Mouse (Mus musculus) hindlimb bud, embryonic 11.5 days (tissue): ENCODE measurements at regions not wholly inside any gene's neighbourhood (a gene's known extent, or its start where the extent isn't known, plus 50 kb on each side); places are given as distances from the start of the nearest gene placed in this dataset.
"Not testable (repeated sequence)": the region's sequence is repeated elsewhere in the genome, so short reads cannot be mapped to it uniquely, and the experiment has no call there.

Source experiments
- DNase-seq: peaks from one replicate; pipeline ENCODE4 v3.0.0-alpha.2; 2012; ENCODE audit warnings: low read depth, low spot score; ENCODE audit errors: extremely low spot score

DNA sequence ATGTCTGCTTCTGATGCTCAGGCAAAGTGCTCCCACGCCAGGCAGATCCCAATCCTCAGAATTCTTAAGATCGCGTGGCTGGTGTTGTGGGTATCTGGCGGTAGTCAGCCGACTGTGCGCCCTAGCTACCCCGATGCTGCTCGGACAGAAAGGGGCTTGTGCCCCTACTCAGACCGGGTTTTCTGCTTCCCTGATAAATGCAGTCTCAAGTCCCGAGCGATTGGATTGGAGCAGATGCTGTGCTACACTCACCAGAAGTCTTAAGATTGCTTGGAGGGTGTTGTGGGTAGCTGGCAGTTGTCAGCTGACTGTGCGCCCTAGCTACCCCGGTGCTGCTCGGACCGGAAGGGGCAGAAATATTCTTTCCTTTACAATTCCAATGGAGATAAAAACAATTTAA is 99.3 kb downstream of the Gm7489 start:
- DNase-seq = not testable (repeated sequence)

DNA sequence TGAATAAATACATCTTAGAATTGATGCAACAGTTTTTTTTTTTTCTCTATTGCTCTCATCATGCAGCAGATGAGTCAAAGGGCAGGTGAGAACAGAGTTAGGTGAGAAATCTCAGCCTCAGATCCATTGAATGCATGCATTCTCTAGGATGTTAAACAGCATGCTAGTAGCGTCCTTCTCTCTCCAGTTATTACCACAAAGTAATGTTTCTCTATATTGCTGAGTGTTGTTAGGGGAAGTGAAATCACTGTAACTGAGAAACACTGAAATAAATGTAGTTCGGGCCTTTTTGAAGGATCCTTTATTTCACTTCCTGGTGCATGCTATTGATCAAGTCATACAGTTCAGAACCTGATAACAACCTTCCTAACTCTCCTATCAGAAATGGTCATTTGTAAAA is 105.2 kb downstream of the Gm7489 start:
- DNase-seq = no peak

DNA sequence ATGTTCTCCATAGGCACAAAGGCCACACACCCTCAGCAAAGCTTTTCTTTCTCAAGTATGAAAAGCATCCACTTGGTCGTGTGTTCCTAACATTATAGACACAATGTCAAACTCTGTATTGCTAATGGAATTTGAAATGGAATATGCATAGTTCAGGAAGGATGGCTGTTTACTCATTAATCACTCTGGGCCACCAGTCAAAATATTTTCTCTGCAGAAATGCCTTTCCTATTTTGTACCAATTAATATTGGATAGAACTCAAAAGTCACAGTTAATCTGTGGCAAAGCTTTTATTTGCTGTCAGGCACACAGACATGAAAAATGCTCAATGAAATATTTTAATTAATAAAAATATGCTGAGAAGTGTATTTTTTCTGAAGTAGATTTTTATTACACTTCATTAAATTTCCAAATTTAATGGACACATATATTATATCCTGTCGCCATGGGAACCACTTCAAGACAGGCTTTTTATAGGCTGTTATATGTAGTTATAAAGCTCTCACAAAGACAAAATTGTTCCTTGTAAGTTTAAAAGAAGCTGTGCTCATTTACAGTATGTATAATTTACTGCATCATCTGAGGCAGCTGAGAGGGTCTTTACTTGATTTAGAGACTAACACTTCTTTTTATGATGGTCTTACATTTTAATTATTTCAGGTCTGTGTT is 110.6 kb downstream of the Gm7489 start:
- no peak for DNase-seq

DNA sequence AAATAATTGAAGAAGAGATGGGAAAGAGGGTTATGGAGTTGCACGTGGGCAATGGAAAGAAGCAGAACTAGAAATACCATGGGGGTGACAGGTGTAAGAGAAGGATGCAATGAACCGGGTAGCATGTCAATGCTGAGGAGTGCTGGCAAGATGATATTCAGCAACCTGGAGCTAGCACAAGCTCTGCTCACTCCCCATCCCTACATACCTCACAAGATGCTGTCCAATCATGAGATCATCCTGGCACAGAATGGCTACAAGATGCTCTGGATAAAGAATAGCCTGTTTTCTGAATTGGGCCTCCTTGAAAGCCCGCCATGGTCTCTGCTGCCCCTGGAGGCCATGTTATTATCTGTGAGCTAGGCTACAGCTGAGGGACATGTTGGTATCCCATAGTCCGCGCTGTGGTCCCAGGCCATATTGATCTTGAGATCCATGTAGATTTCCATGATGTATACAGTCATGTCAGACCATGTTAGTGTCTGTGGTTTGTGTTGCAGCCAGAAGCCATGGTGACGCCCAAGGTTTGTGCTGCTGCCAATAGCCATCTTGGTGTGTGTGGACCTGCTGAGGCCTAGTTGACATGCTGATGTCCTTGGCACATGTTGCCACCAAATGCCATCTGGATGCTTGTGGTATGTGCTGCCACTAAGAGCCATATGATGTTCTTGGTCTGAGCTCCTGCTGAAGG is 114.0 kb downstream of the Gm7489 start:
- no peak for DNase-seq

DNA sequence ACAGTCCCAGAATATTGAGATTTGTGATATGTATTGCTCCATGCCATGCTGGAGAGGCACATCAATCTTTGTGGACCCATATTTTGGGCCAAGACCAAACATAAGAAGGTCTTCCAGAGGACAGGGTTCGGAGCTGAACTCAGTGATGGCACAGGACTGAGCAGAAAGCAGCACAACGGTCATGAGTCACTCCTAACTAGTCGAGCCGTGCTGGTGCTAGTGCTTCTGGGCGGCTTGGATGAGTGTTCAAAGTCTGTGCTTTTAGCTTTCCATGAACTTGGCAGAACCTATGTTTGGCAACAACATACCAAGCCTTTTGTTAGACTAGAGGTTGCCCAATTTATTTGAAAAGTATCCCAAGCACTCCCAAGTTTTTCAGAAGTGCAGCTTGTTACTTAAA is 149.1 kb downstream of the Gm7489 start:
- DNase-seq = no peak

DNA sequence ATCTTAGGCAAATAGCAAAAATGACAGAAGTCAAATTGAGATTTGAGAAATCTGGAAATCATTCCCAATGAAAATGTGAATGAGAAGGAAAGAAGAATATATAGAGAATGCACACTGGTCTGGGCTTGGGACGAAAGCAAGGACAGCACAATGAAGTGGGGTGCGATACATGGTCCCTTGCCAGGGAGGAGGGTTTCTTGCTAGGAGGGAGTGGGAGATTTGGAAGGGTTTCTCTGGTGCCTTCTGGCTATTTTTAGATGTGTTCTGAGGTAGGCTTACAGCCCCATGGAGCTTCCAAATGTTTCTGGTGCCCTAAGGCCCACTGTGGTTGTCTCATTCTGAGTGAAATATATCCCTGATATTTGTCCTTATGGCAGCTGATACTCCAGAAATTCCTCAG is 166.0 kb downstream of the Gm7489 start:
- DNase-seq = no peak

DNA sequence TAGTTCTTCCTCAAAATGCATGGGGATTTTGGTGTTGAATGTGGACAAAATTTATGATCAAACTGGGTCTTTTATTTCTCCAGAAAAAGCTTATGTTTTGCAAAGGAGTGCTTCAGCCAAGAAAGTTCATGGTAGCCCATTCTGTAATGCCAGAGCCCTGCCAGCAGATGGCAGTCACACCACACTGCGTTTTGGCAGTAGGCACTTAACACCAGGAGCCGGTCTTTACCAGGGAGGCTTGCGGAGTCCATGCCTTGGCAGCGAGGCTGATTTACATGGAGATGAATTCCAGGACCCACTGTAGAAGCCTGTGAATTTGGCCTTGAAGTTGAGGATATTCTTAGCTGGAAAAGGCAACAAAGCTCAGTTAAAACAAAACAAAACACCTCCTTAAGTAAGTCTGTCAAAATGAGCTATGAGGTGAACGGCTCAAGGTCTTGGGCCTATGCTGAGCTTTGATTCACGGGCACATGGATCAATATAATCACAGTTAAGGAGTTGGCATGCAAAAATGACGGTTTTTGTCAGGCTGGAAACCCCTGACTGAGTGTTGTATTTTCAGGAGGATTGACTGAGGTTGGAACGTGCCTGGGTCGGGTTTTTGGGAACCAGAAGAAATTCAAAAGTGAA is 185.4 kb downstream of the Gm7489 start:
- peak; percentile 50 for DNase-seq

DNA sequence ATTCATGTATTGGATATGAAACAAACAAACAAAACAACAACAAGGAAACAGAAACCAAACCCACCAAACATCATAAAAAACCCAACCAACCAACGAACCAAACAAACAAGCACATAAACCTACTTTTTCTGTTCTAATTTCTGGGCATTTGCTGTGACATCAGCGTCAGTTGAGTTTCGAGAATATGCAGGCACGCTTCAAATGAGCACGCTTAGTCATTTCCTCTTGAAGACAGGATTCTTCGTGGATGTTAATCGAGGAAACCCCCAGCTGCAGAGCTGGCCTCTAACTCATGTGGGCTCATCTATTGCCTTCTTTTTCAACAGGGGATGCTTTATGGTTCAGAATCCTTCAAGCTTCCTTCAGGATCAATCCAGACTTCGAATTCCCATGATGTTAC is 187.0 kb downstream of the Gm7489 start:
- no peak for DNase-seq

DNA sequence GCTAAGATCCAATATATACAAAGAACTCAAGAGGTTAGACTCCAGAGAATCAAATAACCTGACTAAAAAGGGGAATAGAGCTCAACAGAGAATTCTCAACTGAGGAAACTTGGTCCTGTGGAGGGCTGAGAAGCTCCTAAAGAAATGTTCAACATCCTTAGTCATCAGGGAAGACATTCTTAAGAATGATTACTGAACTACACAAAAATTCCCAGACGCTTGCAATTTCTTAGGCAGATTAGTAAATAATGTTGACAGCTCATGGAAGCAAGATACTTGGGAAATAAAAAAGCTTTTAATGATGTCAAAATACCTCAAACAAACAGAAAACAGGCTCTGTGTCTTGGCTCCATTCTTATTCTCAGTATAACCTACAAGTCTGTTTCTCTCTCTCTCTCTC is 206.6 kb downstream of the Gm7489 start:
- no peak for DNase-seq

DNA sequence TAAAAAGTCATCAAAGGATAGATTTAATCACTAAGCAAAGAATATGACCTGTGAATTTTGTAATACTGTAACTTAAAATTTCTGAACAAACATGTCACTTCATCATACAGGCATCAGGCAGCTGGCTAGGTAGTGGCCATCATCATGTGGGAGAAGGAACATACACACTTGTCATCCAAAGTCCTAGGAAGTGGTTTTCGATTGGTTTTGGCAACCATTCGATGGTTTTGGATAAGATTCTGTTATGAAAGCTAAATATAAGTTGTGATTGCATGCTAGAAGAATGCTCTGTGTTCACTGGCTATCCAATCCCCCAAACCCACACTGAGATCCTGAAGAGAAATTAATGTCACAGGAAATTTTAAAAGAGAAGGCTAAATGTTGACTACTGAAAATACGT is 207.7 kb downstream of the Gm7489 start:
- DNase-seq = no peak

DNA sequence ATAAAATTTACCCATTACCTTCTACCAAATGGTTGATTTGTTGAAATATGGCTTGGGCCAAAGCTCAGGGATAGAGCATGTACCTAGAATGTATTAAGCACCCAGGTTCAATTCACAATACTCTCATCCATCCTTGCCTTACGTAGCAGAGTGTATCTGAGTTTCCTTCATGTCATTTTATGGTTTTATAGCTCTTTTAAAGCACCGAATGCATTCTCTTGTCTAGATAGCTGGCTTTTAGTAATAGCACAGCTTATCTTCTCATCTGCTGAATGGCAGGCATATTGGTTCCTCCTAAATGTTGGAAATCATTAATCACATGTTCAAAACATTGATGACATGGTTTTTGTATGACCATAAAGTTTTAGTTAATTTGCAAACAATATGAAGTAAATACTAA is 212.8 kb downstream of the Gm7489 start:
- no peak for DNase-seq

DNA sequence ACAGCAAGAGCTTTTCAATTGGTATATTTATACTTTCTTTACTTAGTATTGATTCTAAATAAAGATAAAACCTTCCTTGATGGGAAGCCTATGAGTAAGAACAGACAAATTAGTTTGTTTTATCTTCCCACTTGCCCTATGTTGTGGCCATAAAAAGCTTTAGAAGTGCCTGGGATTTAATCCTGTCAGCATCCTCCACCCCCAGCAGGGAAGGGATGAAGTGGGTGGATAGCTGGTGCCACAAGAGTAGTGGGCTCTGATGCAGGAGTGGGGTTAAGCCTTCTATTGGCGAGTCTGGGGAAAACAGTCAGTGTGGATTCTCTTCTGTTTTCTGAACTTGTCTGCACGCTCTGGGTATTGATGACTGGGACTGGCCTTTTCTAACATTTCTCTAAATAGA is 227.7 kb downstream of the Gm7489 start:
- no peak for DNase-seq

DNA sequence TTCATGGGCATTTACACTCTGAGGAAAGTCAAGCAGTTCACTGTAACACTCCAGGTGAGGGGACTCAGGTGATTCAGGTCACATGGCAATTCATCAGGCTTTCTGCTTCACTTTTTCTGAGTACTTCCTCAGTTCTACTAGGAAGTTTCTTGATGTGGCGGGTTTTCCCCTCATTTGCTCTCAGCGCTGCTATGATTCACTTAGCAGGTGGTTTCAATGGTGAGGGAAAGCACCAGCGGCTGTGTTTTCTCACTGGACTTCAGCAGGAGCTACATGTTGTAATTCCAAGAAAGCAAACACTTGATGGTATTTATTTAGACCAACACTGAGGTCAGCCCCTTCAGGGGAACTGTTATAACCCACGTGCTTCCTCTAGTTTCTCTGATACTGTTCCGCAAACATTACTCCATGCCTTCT is 229.4 kb downstream of the Gm7489 start:
- no peak for DNase-seq

DNA sequence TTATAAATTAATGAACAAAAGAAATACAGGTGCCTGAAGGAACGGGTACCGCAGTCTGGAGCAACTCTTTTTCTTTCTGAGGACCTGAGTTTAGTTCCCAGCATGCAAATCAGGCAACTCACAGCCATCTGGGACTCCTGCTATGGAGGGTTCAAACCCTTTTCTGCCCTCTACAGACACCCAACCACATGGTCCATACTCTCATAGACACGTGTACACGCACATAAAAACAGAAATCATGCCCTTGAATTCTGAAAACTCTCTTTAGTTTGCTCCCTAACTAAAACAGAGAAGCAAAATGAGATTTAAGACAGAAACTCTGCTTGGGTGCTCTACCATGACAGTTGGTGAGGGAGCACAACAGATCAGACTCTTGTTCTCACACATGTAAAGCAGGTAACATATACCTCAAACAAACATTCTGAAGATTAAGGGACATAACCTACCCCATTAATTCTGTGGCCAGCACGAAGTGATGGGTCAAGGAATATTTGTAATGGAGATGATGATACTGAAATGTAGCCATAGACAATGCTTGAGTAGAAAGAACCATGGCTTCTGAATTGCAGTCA is 233.3 kb downstream of the Gm7489 start:
- DNase-seq = no peak

DNA sequence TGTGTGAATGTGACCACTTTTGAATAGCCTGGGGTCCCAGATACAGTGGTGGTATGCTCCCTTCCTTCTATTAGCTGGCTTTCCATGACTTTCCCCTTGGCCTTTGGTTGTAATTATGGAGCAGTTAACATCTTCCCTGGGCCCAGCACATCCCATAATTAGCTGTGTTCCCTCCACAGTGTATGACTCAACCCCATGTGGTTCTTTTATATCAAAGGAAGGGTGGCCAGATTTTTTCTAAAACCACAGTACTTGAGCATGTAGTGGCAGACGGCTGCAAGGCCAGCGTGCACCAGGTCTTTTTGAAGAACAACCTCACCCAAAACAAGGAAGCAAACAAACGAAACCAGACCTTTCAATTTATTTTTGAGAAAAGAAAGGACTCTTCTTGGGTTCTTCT is 235.8 kb downstream of the Gm7489 start:
- no peak for DNase-seq

DNA sequence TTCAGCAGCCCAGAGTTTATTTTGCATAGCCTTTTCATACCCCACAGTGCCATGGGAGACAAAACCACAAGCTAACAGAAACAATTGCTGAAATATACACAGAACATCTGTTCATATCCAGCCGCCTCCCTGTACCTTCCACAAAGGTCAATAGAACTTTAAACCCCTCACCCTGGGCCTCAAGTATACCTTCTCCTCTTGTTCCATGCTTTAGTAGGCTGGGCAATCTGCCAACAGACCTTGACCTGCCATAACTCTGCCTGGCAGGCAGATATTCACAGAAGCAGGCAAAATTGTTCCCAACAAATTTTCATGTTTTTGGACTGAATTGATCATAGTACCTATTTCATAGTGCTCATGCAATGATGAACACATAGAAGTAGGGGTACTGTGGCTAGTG is 279.6 kb downstream of the Gm7489 start:
- no peak for DNase-seq

DNA sequence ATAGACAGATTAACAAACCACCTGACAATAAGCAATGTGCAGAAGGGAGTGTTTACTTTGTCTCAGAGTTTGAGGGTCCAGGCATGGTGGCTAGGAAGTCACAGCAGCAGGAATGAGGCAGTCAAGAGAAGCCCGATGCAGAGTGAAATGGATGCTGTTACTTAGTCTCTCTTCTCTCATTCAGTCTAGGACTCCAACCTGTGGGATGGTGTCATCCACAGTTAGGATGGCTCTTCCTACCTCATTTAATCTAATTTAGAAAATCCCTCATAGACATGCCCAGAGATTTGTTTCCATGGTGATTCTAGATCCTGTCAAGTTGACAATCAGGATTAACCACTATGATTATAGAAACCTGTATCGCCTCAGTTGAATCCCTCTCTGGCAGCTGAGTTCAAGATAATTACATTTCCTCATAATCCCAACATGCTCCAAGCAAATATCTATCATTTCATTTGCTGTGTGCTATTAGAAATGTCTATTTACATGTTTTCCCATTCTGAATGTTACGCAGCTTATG is 283.2 kb downstream of the Gm7489 start:
- no peak for DNase-seq

DNA sequence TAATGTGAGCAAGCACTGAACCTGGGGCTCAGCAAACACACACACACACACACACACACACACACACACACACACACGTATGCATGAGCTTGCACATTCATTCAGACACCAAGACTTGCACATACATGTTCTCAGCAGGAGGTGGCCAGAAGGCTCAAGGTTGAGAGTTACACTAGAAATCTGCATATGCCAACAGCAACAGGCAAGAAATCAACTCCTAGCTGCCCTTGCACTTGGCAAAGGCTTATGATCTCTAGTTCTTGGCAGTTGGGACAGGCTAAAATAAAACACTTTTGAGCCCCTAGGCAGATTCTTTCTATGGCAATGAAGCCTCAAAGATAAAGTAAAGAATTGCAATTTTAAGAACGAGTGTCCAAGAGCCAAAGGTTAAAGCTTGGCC is 292.5 kb downstream of the Gm7489 start:
- no peak for DNase-seq

DNA sequence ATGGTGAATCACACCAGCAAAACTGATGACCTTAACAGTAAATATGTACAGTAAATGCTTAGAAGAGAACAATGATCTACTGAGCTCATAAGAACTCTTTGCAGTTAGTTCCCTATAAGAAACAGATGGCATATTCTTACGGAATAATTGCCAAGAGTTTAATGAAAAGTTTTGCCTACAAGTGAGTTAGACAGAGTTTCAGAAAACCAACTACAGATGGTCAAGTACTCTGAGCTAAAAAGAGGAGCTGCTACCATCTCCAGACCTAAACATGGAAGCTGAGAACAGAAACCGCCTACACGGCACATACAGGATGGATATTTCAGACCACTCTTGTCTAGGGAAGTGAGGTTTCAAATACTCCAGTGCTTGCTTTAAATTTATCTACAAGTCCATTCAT is 293.1 kb downstream of the Gm7489 start:
- no peak for DNase-seq
